Mouse (Mus musculus) kidney, postnatal 4 days (tissue): ENCODE results near the gene Abcc3.

Source experiments
- DNase-seq, 2 experiments: peaks; one replicate each; pipeline ENCODE4 v3.0.0; 2021; ENCODE audit warnings: mixed read lengths in 2 of 2

Abcc3 gene

GRCm38 (mm10) chr11:94322636-94323035, 70.2 kb downstream of the Abcc3 start:
- peak in 1 of 2 experiments; percentile 28 for DNase-seq

GRCm38 (mm10) chr11:94321931-94322400, 70.8 kb downstream of the Abcc3 start, which contains the start of gene Luc7l3:
TSS of gene Luc7l3 (minus strand) at chr11:94321988.
- peak; percentile 96 to 97 for DNase-seq

- peak in 1 of 2 experiments; percentile 71 for DNase-seq
Measured at GRCm38 (mm10) chr11:94320969-94321930, 71.5 kb downstream of the Abcc3 start.

- DNase-seq = no peak
Measured at GRCm38 (mm10) chr11:94318056-94318455, 74.7 kb downstream of the Abcc3 start.

GRCm38 (mm10) chr11:94317515-94317914, 75.3 kb downstream of the Abcc3 start:
- no peak for DNase-seq

- no peak for DNase-seq
Measured at GRCm38 (mm10) chr11:94317014-94317413, 75.8 kb downstream of the Abcc3 start.

GRCm38 (mm10) chr11:94316528-94316927, 76.3 kb downstream of the Abcc3 start:
- no peak for DNase-seq

GRCm38 (mm10) chr11:94315308-94315707, 77.5 kb downstream of the Abcc3 start:
- no peak for DNase-seq

- no peak for DNase-seq
Measured at GRCm38 (mm10) chr11:94314098-94314652, 78.6 kb downstream of the Abcc3 start.

GRCm38 (mm10) chr11:94312733-94313132, 80.1 kb downstream of the Abcc3 start:
- DNase-seq = no peak

GRCm38 (mm10) chr11:94294996-94295845, 97.6 kb downstream of the Abcc3 start:
- DNase-seq = no peak
